Mouse (Mus musculus): ENCODE measurements around the gene Kmt2c.

Gene Kmt2c

DNA sequence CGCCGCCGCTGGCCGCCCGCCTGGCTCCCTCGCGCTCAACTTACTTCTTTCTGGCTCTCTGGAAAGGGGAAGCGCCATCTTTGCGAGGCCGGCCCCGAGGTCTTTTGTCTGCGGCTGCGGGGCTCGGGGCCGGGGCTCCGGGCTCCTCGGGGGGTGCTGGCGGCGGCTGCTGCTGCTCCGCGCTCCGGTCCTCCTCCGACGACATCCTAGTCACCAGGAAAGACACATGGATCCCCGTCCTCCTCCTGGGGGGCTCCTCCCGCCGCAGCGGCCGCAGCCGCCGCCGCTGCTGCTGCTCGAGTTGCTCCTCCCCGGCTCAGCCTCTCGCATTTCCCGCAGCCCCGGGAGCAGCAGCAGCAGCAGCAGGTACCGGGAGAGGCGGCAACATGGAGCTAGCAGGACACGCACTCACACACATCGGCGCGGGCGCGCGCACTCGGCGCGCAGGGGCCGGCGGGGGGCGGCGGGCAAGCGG, at the start of gene Kmt2c:
Gene Kmt2c, minus strand, starts transcription at position 438 of the 475 bp plus-strand sequence.
- peak; percentile 84 for DNase-seq

DNA sequence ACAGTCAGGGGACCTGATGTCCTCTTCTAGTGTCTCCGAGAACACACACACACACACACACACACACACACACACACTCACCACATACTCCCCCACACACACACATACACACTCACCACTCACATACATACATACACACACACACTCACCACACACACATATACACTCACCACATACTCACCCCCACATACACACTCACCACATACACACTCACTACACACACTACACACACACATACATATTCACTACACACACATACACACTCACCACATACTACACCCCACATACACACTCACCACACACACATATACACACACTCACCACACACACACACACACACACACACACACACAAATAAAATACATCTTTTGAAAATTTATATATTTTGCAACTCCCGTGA, 48.3 kb upstream of the Kmt2c start:
- DNase-seq = no peak

DNA sequence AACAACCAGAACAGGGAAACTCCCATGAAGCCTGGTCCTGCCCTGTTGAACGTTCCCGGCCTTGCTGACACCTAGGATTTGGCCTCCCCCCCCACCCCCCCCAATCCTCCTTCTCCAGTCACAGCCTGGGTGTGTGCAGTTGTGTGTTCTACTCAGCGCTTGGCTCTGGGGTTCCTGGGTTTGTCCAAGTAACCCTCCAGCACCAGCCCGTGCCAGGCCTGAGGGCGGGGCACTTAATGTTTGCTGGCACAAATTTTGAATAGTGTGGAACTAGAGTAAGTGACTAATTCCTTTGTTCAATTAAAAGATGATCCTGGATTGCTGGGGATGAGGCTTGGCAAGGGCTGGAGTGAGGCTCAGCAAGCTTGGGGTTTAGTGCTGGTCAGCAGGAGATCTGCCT, 46.0 kb upstream of the Kmt2c start:
- no peak for DNase-seq

DNA sequence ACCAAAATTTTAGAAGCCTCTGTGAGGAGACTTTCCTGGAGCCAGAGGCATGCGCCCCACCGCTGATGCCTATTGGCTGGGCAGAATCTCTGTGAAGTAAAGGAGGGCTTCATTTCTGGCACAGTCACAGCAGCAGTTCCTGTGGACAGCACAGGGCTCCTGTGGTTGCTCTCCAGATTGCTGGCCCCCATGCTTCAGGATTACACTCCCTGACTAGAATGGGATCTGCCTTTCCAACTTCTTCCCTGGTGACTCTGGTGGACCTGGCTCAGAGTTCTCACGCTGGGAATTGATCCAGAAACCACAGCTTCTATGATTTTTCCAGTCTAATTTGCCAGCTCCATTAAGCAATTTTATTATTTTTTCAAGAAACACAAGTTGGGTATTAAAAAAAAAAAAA, 45.5 kb upstream of the Kmt2c start:
- no peak for DNase-seq

DNA sequence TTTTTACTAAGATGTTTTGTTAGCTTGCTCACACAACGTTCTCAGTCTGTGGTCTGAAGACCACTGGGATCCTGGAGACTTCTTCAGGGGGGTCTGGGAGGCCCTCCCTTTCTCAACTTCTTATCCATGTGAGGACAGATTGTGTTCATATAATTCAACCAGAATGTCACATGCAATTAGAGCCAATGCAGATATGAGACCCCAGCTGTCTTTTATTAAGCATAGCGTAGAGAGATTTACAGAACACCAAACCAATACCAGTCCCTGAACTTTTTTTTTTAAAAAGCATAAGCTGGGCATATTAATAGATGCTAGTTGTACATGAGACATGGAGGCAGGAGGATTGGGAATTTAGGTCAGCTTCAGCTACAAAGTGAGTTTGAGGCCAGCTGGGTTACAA, 43.1 kb upstream of the Kmt2c start:
- DNase-seq = no peak

DNA sequence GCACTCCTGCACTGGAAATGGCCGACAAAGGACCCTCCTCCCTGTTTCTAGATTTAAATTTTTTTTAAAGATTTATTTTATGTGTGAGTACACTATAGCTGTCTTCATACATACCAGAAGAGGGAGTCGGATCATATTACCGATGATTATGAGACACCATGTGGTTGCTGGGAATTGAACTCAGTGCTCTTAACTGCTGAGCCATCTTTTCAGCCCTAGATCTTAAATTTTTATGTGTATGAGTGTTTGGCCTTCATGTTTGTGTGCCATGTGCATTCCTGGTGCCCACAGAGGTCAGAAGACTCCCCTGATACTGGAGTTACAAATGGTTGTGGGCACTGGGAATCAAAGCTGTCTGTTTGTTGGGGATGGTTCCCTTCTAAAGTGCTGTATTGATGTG, 42.3 kb upstream of the Kmt2c start:
- no peak for DNase-seq

DNA sequence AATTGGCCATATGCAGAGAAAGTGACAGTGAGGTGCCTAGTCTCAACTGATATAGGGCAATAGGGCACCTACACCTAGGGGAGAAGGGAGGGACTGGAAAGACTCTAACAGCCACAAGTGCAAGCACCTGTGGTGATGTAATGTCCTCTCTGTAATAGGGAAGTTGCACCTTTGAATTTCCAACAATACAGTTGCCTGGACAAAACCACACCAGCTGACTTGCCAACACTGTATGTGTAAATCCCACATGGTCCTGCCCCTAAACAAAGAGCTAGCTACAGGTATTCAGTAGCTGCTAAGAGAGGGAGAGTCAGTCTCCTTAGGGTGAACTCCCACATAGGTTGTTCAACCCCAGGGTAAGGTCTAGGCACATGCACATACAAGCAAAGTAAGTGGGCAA, 41.8 kb upstream of the Kmt2c start:
- DNase-seq = no peak

DNA sequence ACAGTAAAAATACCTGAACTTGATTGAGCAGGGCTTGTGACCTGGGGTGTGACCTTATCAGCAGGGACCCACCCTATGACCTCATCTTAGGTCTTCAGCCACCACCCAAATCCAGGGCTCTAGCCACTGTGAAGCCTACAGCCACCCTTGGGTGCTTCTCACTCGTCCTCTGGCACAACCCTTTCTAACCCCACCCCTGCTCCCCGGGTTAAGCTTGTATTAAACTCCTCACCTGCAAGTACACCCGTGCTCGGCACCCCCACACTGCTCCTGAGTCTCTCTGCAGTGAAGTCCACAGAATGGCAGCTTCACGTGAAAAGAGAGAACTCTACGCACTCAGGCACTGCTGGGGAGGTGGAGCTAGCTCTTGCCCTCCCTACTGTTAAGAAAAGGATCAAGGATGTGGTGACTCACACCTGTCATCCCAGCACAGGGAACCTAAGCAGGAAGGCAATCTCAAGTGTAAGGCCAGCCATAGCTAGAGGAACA, 38.4 kb upstream of the Kmt2c start:
- no peak for DNase-seq

DNA sequence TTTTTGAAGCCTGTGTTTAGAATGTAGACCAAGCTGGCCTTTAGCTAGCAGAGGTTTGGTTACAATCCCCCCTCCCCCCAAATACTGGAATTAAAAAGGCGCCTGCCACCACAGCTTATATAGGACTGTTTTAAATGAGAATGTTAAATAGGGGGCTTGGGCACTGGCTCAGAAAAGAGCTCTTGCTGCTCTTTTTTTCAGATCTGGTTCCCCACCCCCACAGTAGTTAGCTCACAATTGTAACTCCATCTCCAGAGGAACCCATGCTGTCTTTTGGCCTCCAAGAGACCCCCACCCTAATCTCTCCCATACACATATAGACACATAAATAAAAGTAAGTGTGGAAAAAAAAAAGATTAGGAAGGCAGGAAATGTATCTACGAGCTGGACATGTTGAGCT, 37.9 kb upstream of the Kmt2c start:
- no peak for DNase-seq

DNA sequence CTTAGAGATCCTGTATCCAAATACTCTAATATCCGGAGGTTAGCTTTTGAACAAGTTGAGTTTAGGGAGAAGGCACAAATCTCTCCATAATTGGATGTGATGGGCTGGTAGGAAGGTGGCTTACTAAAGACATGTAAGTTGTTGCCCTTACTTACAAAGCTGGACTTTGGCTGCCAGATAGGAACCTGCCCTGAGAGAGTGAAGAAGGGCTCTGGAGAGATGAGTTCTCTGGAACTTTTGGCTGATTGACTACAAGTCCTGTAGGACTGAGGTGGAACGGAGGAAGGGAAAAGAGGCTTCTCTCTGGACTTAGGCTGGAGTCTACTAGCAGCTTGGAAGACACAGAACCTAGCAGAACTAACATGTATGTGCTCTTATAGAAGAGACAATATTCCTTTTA, 37.0 kb upstream of the Kmt2c start:
- no peak for DNase-seq

DNA sequence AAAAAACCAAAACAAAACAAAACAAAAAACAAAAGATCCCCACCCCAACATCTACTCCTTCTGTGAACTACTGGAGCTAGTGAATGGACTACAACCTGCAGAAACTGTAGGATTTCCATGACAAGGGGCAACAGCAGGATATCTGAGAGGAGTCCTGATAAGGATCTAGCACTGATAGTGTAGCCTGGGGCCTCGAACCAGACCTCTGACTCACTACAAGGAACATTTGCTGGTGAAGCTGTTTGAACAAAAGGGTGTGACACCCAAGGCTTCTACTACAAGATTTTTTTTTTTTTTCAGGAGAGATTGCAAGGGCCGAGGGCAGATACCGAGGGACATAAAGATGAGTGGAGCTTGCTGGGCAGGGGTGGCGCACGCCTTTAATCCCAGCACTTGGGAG, 34.7 kb upstream of the Kmt2c start:
- no peak for DNase-seq

DNA sequence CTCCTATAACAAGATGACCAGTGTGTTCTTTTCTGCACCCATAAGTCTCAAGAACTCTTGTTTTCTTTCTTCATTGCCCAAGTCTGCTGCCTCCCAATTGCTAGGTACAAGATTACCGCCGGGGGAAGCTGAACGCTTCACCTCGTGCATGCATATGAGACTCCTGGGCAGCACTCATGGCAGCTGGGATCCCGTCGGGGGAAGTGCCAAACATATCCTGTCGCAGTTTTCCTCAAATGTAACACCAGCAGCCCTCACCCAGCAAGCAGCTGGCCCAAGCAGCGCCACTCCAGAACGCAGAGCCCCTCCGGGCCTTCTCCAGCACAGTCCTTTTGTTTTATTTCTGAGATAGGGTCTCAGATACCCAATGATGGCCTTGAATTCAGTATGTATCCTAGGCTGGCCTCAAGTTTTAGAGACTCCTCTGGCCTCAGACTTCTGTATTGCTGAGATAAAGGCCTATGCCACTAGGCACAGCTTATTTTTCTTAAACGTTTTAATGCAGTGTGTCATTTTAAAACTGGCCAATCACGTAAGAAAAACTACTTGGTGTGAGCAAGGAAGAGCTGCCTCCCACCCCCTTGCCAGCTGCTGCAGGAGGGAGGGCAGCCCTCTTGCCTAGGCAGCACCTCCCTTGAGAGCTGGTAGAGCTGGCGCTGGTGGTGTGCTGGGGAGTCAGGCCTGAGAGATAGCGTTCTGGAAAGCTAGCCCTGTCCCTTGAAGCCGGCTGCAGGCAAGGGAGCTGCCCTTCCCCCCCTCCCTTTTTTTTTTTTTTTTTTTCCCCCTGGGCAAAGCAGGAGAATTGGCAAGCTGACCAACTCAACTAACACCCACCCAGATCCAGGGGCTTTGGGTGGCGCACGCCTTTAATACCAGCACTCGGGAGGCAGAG, 33.9 kb upstream of the Kmt2c start:
- no peak for DNase-seq

DNA sequence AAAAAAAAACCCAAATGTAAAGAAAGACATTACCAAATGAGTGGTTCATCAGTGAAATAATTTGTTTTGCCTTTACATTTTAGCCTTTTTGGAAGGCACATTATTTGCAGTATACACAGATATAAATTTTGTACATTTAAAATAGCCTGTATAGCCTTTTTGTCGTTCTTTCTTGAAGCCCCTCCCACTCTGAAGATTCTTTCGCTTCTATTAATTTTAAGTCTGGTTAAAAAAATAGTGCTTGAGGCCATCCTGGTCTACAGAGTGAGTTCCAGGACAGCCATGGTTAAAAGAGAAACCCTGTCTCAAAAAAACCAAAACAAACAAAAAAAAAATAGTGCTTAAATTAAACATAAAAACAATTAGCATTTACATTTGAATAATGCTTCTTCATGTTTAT, 32.0 kb upstream of the Kmt2c start:
- DNase-seq = no peak

DNA sequence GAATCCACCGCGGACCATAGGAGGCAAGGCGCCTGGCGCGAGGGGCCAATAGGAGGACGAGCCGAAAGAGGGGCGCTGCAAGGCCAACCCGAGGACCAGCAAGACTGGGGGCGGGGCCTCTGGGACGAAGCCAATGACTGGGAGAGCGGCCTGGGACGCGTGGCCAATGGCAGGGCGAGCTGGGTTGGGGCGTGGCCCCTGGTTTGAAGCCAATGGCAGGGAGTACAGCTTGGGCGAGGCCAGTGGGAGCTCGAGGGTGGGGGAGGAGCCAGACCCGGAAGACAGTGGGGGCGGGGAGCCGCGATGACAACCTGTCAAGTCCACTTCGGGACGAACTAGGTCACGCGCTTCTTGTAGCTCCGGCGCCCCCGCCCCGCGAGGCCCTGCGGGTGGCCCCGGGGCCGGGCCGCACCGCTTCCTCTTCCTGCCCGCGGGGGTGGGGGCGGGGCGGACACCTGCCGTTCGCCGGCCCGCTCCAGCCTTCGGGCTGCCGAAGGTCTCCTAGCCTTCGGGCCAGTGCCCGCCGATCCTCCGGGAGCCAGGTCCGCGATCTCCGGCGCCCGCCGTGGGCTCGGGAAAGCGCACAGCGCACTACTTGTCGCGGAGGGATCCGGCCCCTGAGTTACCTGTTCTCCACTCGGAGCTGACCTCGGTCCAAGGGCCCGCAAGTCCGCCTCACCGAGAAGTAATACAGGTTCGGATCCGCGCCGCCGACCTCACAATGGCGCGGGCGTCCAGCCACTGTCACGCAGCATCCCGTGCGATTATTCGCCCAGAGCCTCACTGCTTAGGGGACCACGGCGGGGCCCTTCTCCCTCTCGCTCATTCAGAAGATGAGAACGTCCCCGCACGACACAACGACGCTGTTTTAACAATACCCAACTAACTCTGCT, 31.2 kb upstream of the Kmt2c start:
- peak; percentile 100 for DNase-seq

DNA sequence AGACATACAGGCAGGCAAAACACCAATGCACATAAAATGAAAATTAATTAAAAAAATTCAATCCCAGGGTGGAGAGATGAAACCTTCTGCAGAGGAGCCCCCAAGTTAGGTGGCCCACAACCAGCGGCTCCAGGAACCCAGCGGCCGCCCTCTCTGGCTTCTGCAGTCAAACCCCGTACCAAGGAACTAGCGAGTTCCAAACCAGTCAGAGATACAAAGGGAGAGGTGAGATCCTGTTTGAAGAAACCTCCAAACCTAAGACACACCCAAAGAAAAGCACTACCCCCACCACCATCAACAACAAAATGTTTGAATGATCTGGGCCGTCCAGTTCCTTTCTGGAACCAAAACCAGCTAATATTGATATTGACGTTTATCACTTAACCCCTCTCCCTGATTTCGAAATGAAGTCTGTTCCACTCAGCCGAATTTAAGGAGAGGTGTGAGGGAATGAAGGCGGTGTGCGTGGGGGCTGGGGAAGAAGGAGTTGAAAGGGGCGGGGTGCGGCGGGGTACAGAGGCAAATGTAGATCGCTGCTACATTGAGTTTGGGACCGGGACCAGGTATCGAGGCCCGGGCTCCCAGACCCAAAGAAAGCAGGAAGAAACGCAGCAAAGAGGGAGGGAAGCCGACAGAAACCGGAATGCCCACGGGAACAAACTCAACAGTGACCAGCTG, 30.4 kb upstream of the Kmt2c start:
- DNase-seq = peak; percentile 57

DNA sequence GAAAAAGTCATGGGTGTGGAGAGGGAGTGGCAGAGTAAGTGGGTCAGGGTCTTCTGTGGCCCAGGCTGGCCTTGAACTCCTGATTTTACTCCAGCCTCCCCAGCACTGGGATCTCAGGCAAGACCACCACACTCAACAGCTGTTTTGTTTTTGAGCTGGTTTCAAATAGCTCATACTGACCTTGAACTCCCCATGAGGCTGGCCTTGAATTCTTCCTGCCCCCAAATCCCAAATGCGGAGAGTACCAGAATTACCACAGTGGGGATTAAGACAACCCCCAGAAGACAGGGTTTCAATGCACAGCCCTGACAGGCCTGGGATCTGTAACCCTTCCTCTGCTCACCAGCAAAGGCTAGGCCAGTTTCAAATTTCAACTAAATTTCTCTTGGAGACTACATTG, 29.4 kb upstream of the Kmt2c start:
- peak; percentile 36 for DNase-seq

DNA sequence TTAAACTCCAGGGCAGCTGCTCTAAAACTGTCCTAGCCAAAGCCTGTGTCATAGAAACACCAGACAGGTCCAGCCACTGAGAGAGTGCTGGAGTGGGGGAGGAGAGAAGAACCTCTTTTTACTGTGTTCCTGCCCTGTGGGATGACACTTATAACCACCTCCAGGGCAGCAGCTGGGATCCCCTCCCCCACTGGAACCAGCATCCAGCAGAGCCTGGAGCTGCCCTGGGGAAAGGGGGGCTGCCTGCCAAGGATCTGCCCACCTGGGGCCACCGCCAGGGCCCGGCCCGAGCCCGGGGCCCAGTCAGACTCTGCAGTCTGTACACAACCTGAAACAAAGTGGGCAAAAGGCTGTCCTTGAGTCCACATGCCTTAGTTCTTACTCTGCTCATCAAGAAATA, 28.3 kb upstream of the Kmt2c start:
- DNase-seq = peak; percentile 49

DNA sequence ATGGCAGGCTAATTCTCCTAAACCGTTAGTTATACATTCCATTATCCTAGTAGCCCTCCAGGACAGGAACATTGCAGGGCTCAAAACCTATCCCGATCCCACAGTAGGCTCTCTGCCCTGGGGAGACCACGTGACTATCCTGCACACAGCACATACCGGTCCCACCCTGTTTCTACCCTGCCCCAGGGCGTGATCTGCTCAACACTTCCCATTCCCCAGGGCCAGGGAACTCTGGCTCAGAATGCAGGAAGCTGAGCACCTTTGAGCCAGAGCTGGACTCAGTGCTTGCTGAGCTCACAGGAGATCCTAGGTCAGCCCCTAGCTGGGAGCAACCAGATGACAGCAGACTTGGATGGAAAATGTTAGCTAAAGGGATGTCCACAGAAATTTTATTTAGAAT, 27.5 kb upstream of the Kmt2c start:
- no peak for DNase-seq

DNA sequence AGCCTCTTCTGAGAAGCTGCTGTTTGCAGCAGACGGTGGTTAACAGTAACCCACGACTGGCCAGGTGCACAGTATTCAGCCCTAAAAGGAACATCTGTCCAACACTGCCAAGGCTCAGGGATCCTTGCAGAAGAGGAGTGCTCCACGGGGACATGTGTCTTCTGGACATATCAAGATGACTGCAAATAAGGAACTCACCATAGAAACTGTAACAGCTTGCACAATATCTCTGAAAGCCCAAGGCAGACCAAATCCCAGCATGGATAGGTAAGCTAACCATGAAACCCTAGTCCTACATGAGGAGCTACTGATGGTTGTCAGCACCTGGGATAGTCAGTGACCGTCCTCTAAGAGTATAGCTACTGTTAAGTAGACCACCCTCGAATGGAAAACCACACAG, 22.9 kb upstream of the Kmt2c start:
- no peak for DNase-seq

DNA sequence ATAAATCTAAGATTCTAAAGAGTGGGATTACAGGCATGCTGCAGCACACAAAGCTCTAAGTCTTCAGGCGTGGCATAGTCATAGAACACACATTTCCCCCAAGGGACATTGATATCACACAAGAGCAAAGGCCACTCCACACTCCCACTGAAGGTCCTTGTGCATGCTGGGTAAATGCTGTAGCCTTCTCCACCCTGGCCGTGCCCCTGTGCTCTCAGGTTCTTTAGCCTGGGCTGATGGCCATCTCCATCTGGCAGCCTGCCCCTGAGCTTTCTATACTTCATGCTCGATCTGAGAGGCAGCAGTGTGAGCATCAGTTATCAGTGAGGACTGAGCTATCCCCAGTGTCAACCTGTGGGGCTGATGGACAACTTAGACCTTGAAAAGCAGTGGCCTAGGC, 21.2 kb upstream of the Kmt2c start:
- peak; percentile 45 for DNase-seq

DNA sequence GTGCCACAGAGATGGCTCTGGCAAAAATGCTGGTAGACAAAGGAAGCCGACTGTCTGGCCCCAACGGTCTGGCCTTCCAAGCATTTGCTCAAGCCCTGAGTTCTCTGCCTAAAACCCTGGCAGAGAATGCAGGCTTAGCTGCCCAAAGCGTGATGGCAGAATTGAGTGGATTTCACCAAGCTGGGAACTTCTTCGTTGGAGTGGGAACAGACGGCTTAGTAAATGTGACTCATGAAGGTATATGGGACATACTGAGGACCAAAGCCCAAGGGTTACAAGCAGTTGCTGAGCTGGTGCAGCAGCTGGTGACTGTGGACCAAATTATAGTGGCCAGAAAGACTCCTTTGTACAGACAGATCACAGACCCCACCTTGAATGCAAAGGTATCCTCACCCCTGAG, 19.0 kb upstream of the Kmt2c start:
- DNase-seq = no peak

DNA sequence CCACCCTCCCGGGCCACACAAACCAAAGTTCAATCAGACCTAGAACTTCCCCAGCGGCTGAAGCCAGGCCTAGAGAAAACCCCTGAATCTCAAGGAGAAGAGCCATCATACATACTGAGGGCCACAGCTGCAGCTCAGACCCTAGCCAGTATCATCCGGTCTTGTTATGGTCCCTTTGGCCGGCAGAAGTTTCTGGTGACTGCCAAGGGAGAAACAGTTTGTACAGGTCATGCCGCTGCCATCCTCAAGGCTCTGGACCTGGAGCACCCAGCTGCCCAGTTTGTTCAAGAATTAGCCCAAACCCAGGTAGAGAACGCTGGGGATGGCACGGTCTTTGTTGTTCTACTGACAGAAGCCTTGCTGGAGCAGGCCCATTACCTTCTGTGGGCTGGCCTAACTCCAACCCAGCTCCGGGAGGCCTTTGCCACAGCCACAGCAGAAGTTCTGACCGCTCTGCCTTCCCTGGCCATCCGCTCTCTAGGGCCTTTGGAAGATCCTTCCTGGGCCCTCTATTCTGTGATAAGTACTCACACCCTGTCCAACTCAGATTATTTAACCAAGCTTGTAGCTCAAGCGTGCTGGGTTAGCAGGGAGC, 17.8 kb upstream of the Kmt2c start:
- no peak for DNase-seq

DNA sequence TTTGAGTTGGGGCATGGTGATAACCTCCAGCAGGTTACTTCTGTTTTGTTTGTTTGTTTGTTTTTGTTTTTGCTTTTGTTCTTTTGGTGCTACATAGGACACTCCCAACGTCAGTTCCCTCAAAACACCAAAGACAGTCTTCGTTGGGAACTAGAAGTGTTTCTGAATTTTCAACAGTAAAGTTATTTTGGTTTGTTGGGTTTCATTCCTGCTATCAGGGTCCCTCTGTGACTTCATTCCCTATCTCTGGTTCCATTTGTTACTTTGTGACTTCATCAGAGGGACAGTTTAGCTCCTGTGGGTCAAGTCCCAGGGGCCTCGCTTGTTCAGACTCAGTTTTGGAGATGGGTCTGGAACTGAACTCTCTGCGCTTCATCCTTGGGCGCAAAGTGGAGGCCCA, 17.2 kb upstream of the Kmt2c start, which contains the start of gene Cct8l1:
Gene Cct8l1, plus strand, starts transcription at position 301 of the 400 bp plus-strand sequence.
- DNase-seq = no peak
